Mouse (Mus musculus): ENCODE measurements around the gene Rbm38.

DNA sequence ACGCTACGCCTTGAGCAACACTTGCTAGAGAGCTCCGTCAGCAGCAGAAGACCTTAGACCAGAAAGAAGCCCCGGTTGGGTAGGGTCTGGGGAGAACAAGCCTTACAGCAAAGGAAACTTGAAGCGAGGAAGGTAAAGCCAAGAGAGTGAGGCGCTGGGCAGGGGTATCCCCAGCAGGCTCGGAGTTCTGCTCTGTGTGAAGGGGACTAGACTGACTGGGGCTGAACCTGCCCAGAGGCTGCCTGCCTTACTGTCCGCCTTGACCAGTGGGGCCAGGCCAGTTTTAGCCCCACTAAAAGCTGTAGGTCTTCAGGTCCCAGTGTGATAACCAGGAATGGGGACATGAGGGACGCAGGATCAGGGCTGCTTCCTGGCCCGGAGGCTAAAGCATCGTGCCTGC, at the start of gene Rbm38:
- TF ChIP-seq CTCF (IDR thresholded peaks at IDR 0.05; ENCODE audit: borderline replicate concordance, insufficient read depth, low read length) (no peak), POLR2A (IDR thresholded peaks at IDR 0.05; ENCODE audit: low read depth, low read length) (no peak)
